Mouse (Mus musculus): ENCODE results near the gene Mmp28.

DNA sequence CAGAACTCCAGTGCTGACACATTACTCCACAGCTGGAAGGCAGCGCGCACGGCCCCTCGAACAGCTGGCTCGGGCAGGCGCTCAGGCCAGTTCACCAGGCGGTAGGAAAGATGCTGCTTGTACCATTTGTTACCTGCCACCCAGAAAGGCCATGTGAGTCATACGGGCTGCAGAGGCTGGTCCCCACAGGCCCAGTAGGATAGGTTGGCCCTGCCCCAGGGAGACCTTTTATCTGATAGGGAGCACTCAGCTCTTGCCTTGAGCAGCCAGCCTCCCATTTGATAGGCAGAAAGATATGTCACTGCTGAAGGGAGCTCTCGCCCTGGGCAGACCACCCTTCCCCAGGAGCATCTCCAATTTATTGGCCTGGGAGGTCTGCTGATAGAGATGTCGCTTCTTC lies 15.3 kb downstream of the Mmp28 start:
- TF ChIP-seq CTCF (IDR thresholded peaks at IDR 0.05; ENCODE audit: low read depth) (no peak), EP300 (IDR thresholded peaks at IDR 0.05; ENCODE audit: low read depth) (no peak)
